Mouse (Mus musculus) A20 (cell line): Measurements from ENCODE around the gene Trappc11.
"Not testable (repeated sequence)": the region's sequence is repeated elsewhere in the genome, so short reads cannot be mapped to it uniquely, and the experiment has no call there.

ENCODE experiments used
- DNase-seq: peaks from one replicate; pipeline ENCODE4 v3.0.0-alpha.2; 2011; ENCODE audit warnings: low read depth, low spot score

Gene Trappc11

DNA sequence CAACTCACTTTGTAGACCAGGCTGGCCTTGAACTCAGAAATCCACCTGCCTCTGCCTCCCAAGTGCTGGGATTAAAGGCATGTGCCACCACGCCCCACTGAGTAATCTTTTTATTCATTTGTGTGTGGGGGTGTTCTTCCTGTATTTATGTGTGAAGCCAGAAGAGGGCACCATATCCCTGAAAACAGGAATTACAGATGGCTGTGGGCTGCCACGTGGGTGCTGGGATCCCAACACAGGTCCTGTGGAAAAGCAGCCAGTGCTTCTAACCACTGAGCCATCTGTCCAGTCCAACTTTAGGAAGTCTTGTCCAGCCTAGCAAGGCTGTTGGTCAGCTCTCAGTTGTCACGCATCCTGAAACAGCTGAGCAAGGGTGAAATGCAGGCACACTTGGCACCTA, 46.0 kb downstream of the Trappc11 start:
- DNase-seq: no peak

- no peak for DNase-seq
Observed at GRCm38 (mm10) chr8:47482354-47483071, 50.8 kb downstream of the Trappc11 start.

- no peak for DNase-seq
Observed at GRCm38 (mm10) chr8:47480039-47480438, 53.2 kb downstream of the Trappc11 start.

DNA sequence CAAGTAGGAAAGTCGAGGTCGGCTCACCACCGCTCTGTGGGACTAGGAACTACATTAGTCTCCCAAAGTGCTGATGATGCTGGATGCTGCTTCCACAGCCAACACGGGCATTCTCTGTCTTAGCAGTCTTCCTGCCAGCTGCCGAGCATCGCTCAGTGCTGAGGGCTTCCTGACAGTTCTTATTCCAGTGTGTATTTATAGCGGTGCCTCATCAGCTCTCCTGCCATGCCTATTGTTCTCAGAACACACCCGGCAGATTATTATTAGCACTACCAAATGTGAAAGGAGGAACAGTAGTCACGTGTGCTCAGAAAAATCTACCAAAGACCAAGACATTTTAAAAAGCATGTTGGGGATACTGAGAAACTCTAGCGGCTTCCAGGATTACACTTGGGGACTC, 71.6 kb downstream of the Trappc11 start:
- peak; percentile 49 for DNase-seq

DNA sequence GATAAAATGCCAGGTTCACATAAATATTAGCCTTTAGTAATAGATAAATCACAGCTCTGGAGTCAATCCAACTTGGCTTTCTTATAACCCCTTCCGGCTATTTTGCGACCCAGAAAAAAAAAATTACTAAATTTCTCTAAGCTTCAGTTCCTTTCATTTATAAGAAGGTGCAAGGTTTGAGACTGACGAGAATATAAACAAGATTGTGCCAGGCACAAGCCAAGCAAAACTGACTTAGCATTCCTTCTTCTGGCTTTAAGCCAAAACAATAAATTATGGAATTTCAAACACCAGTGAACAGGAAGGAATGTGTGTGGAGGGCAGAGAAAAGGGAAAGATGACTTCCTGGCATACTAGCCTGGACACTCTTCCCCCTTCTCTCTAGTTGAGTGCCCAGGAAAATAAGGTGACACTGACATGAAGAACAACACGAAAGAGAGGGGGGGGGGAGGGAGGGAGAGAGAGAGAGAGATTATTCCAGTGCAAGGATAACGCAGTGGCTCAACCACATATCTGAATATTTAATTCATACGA, 74.0 kb downstream of the Trappc11 start:
- DNase-seq: no peak

- no peak for DNase-seq
Observed at GRCm38 (mm10) chr8:47458591-47458990, 74.7 kb downstream of the Trappc11 start.

DNA sequence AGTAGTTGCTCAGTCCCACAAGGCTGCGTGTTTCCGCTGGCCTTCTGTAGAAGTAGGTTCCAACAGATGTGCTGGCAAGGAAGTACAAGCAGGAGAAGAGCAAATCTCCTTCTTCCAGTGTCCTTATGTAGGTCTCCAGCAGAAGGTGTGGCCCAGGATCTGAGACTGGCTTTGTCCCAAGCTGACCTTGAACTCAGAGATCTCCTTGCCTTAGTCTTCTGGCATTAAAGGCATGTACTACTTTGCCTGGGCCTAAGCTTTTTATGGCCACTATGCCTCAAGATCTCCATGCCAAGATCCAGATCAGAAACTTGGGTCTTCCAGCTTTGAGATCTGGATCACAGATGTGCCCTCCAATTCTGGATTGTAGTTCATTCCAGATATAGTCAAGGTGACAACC, 84.1 kb downstream of the Trappc11 start:
- DNase-seq: not testable (repeated sequence)

GRCm38 (mm10) chr8:47446312-47447046, 86.8 kb downstream of the Trappc11 start, which contains the start of gene Stox2:
Gene Stox2, minus strand, starts transcription at chr8:47446362.
- DNase-seq: no peak
